Mouse (Mus musculus) neural tube, embryonic 11.5 days (tissue): ENCODE results near the gene Glt28d2. TPM values are rescaled to one million over a fixed set of nuclear protein-coding genes. Genes with fewer than 3 reads are reported as not detected.

Experiments used
- ATAC-seq: fragments of 200-750 bp; cut with Nextera tagmentation; 2 replicates; pipeline ENCODE4 v1.8.0; 2017; ENCODE audit warnings: moderate number of reproducible peaks, mild to moderate bottlenecking, moderate TSS enrichment, moderate library complexity; ENCODE audit not compliant: insufficient read depth, low FRiP score, low TSS enrichment
- DNase-seq: peaks from one replicate; pipeline ENCODE4 v3.0.0-alpha.2; 2015; ENCODE audit warnings: low spot score
- H3K27ac ChIP-seq: fragments of 300-500 bp; sonication (generic); 2 replicates; pipeline ENCODE4 v1.5.1; 2014; ENCODE audit warnings: low read depth, mild to moderate bottlenecking, low read length
- H3K27me3 ChIP-seq: fragments of 300-500 bp; sonication (generic); 2 replicates; pipeline ENCODE4 v1.6.1; 2014; ENCODE audit warnings: mild to moderate bottlenecking, low read length, mixed read lengths; ENCODE audit not compliant: control insufficient read depth, insufficient read depth
- H3K36me3 ChIP-seq: fragments of 300-500 bp; sonication (generic); 2 replicates; pipeline ENCODE4 v1.6.1; 2014; ENCODE audit warnings: mild to moderate bottlenecking, low read length, moderate library complexity, mixed read lengths; ENCODE audit not compliant: control insufficient read depth, insufficient read depth
- H3K4me1 ChIP-seq: fragments of 300-500 bp; sonication (generic); 2 replicates; pipeline ENCODE4 v1.6.1; 2014; ENCODE audit warnings: low read length, mixed read lengths; ENCODE audit not compliant: control insufficient read depth, insufficient read depth
- H3K4me2 ChIP-seq: fragments of 300-500 bp; sonication (generic); 2 replicates; pipeline ENCODE4 v1.6.1; 2014; ENCODE audit warnings: low read depth, mild to moderate bottlenecking, moderate library complexity
- H3K4me3 ChIP-seq: fragments of 300-500 bp; sonication (generic); 2 replicates; pipeline ENCODE4 v1.5.1; 2014; ENCODE audit warnings: low read depth, low read length
- H3K9ac ChIP-seq: fragments of 300-500 bp; sonication (generic); 2 replicates; pipeline ENCODE4 v1.6.1; 2014; ENCODE audit warnings: mild to moderate bottlenecking, low read length
- H3K9me3 ChIP-seq: fragments of 300-500 bp; sonication (generic); 2 replicates; pipeline ENCODE4 v1.6.1; 2016; ENCODE audit warnings: low read length; ENCODE audit not compliant: control insufficient read depth
- WGBS: fragments of 180-500 bp; shearing (Covaris S2); extraction: QIAGEN DNeasy Blood & Tissue Kit; methylation state at CpG from one replicate; pipeline ENCODE4 v1.1.7; 2014; 5-methylcytosine and 5-hydroxymethylcytosine counted together
- polyA plus RNA-seq: library from polyadenylated mRNA; unstranded; fragments of >200 nt; fragmentation: Nextera tagmentation; extraction: Ambion mirVana; gene quantifications from 2 replicates; pipeline ENCODE4 v1.2.1, GENCODE M21; 2014

Gene Glt28d2
- polyA plus RNA-seq, 1 experiment from 2014 or later: 0.24 TPM

- no peaks in the 10 kb centered on the region for H3K36me3 ChIP-seq
- DNase-seq (no peak), ATAC-seq (no peak)
- 0 out of 2 replicates have a peak, but pooled peaks cover 2% of the 10 kb centered on the region for H3K4me1 ChIP-seq
- H3K27me3 ChIP-seq: peaks cover 11% of the 10 kb centered on the region; the same call in 1 of the 2 replicates
- WGBS: 8% methylated on average over 11 of the region's 11 CpGs
- H3K9ac ChIP-seq: no peak overlapping the region
- H3K9me3 ChIP-seq: no peaks in the 10 kb centered on the region
- H3K4me2 ChIP-seq: peak overlapping the region; percentile 92
- H3K27ac ChIP-seq: no peak overlapping the region
- peak overlapping the region; percentile 49; the same call in 1 of the 2 replicates for H3K4me3 ChIP-seq
Observed at GRCm38 (mm10) chr3:85888221-85888671, 930 bp upstream of the Glt28d2 start.

- DNase-seq (no peak), ATAC-seq (no peak; the same call in 1 of the 2 replicates)
- no peaks in the 10 kb centered on the region for H3K36me3 ChIP-seq
- H3K4me3 ChIP-seq: peak overlapping the region; percentile 49
- WGBS: 3% methylated on average over 22 of the region's 22 CpGs
- H3K27ac ChIP-seq: no peak overlapping the region
- H3K9ac ChIP-seq: peak overlapping the region; percentile 23
- H3K27me3 ChIP-seq: peaks cover 11% of the 10 kb centered on the region; the same call in 1 of the 2 replicates
- H3K4me2 ChIP-seq: peak overlapping the region; percentile 92
- H3K9me3 ChIP-seq: no peaks in the 10 kb centered on the region
- 0 out of 2 replicates have a peak, but pooled peaks cover 2% of the 10 kb centered on the region for H3K4me1 ChIP-seq
Observed at GRCm38 (mm10) chr3:85886636-85887238, 579 bp downstream of the Glt28d2 start.

- ATAC-seq (no peak), DNase-seq (no peak)
- Histone ChIP-seq H3K36me3 (no peaks in the 10 kb centered on the region), H3K4me3 (no peak overlapping the region), H3K27ac (no peak overlapping the region), H3K9me3 (no peaks in the 10 kb centered on the region), H3K4me1 (0 out of 2 replicates have a peak, but pooled peaks cover 2% of the 10 kb centered on the region), H3K9ac (no peak overlapping the region), H3K27me3 (peaks cover 11% of the 10 kb centered on the region; the same call in 1 of the 2 replicates), H3K4me2 (no peak overlapping the region)
- 31% methylated on average over 1 of the region's 1 CpGs for WGBS
Observed at GRCm38 (mm10) chr3:85885906-85886305, 1.4 kb downstream of the Glt28d2 start.

- H3K4me2 ChIP-seq: no peak overlapping the region
- no peaks in the 10 kb centered on the region for H3K4me1 ChIP-seq
- H3K36me3 ChIP-seq: no peaks in the 10 kb centered on the region
- no peak for DNase-seq
- no peak overlapping the region for H3K9ac ChIP-seq
- H3K27ac ChIP-seq: no peak overlapping the region
- H3K27me3 ChIP-seq: no peaks in the 10 kb centered on the region
- ATAC-seq: no peak
- no peak overlapping the region for H3K4me3 ChIP-seq
- H3K9me3 ChIP-seq: no peaks in the 10 kb centered on the region
- WGBS: 89% methylated on average over 2 of the region's 2 CpGs
Observed at GRCm38 (mm10) chr3:85880687-85881086, 6.6 kb downstream of the Glt28d2 start.

GRCm38 (mm10) chr3:85880068-85880467, 7.2 kb downstream of the Glt28d2 start:
- Histone ChIP-seq H3K27ac (no peak overlapping the region), H3K9ac (no peak overlapping the region), H3K27me3 (no peaks in the 10 kb centered on the region), H3K9me3 (no peaks in the 10 kb centered on the region), H3K36me3 (no peaks in the 10 kb centered on the region), H3K4me3 (no peak overlapping the region), H3K4me2 (no peak overlapping the region), H3K4me1 (no peaks in the 10 kb centered on the region)
- ATAC-seq (no peak), DNase-seq (no peak)
- WGBS: 93% methylated on average over 8 of the region's 8 CpGs

- Histone ChIP-seq H3K4me1 (no peaks in the 10 kb centered on the region), H3K9ac (no peak overlapping the region), H3K4me3 (no peak overlapping the region), H3K4me2 (no peak overlapping the region), H3K27ac (no peak overlapping the region), H3K27me3 (no peaks in the 10 kb centered on the region), H3K9me3 (no peaks in the 10 kb centered on the region), H3K36me3 (no peaks in the 10 kb centered on the region)
- WGBS: 84% methylated on average over 5 of the region's 5 CpGs
- ATAC-seq (no peak), DNase-seq (no peak)
Observed at GRCm38 (mm10) chr3:85878911-85879310, 8.4 kb downstream of the Glt28d2 start.

GRCm38 (mm10) chr3:85863996-85864395, 23.3 kb downstream of the Glt28d2 start:
- Histone ChIP-seq H3K4me3 (no peak overlapping the region), H3K9me3 (no peaks in the 10 kb centered on the region), H3K9ac (no peak overlapping the region), H3K36me3 (no peaks in the 10 kb centered on the region), H3K4me1 (no peaks in the 10 kb centered on the region), H3K27me3 (no peaks in the 10 kb centered on the region), H3K4me2 (no peak overlapping the region), H3K27ac (no peak overlapping the region)
- 11% methylated on average over 3 of the region's 3 CpGs for WGBS
- DNase-seq: no peak
- no peak for ATAC-seq

GRCm38 (mm10) chr3:85862886-85863285, 24.4 kb downstream of the Glt28d2 start:
- Histone ChIP-seq H3K9ac (no peak overlapping the region), H3K27me3 (no peaks in the 10 kb centered on the region), H3K27ac (no peak overlapping the region), H3K4me1 (no peaks in the 10 kb centered on the region), H3K4me2 (no peak overlapping the region), H3K4me3 (no peak overlapping the region), H3K9me3 (no peaks in the 10 kb centered on the region), H3K36me3 (no peaks in the 10 kb centered on the region)
- WGBS: 93% methylated on average over 2 of the region's 2 CpGs
- ATAC-seq: no peak
- no peak for DNase-seq

GRCm38 (mm10) chr3:85860996-85861395, 26.3 kb downstream of the Glt28d2 start:
- WGBS: 87% methylated on average over 5 of the region's 5 CpGs

More at GRCm38 (mm10) chr3:85860996-85861395, 26.3 kb downstream of the Glt28d2 start:
- Histone ChIP-seq H3K27ac (no peak overlapping the region), H3K4me3 (no peak overlapping the region), H3K4me2 (no peak overlapping the region), H3K4me1 (no peaks in the 10 kb centered on the region), H3K9me3 (no peaks in the 10 kb centered on the region), H3K27me3 (no peaks in the 10 kb centered on the region), H3K36me3 (no peaks in the 10 kb centered on the region), H3K9ac (no peak overlapping the region)
- DNase-seq: no peak
- no peak for ATAC-seq
